Mouse (Mus musculus) thymus, adult 2 months (tissue): ENCODE results near the gene Iqch. TPM values are rescaled to one million over a fixed set of nuclear protein-coding genes. Genes with fewer than 3 reads are reported as not detected.
A peak's percentile ranks its signal among the peaks of the same experiment; 100 is the strongest.

Experiments
- DNase-seq: peaks from one replicate; pipeline ENCODE4 v3.0.0; 2021
- H3K27ac ChIP-seq: fragments of 200-500 bp; 2 replicates; pipeline ENCODE4 v1.5.1; 2012; ENCODE audit warnings: low read length, control low read depth; ENCODE audit not compliant: control insufficient read depth, insufficient read depth
- H3K27me3 ChIP-seq: fragments of 200-500 bp; 2 replicates; pipeline ENCODE4 v1.6.1; 2012; ENCODE audit warnings: mild to moderate bottlenecking, low read length, moderate library complexity, mixed read lengths; ENCODE audit not compliant: control insufficient read depth, insufficient read depth
- H3K36me3 ChIP-seq: fragments of 200-500 bp; 2 replicates; pipeline ENCODE4 v1.6.1; 2012; ENCODE audit warnings: mild to moderate bottlenecking, low read length, moderate library complexity; ENCODE audit not compliant: control insufficient read depth, insufficient read depth
- H3K4me1 ChIP-seq: fragments of 200-500 bp; replicated peaks from 2 replicates; pipeline ENCODE4 v1.6.1; 2012; ENCODE audit warnings: low read length; ENCODE audit not compliant: control insufficient read depth, insufficient read depth
- H3K4me3 ChIP-seq: fragments of 200-500 bp; 2 replicates; pipeline ENCODE4 v1.5.1; 2012; ENCODE audit warnings: mild to moderate bottlenecking, low read length, control low read depth, moderate library complexity; ENCODE audit not compliant: control insufficient read depth, insufficient read depth
- CTCF ChIP-seq: fragments of 200-500 bp; IDR thresholded peaks from 2 replicates; pipeline ENCODE4 v1.5.1; 2012; ENCODE audit warnings: mild to moderate bottlenecking, control low read depth, low read length, moderate library complexity, borderline replicate concordance; ENCODE audit not compliant: control insufficient read depth, poor library complexity, insufficient read depth; ENCODE audit errors: extremely low read depth
- POLR2A ChIP-seq: fragments of 200-500 bp; IDR thresholded peaks from 2 replicates; pipeline ENCODE4 v1.6.1; 2012; ENCODE audit warnings: mild to moderate bottlenecking, low read length, control low read depth, moderate library complexity; ENCODE audit not compliant: control insufficient read depth, poor library complexity, insufficient read depth; ENCODE audit errors: extremely low read depth
- WGBS: fragments of 180-500 bp; shearing (Covaris S2); methylation state at CpG from one replicate; pipeline ENCODE4 v1.1.7; 2018; 5-methylcytosine and 5-hydroxymethylcytosine counted together
- polyA plus RNA-seq: library from polyadenylated mRNA; depleted of rRNA; stranded (reverse); fragments of >200 nt; gene quantifications from 2 replicates; pipeline ENCODE4 v1.2.3, GENCODE M21; 2012

Iqch gene
- polyA plus RNA-seq, 1 experiment, result 0.16 TPM

- H3K27ac ChIP-seq, result no peak within 1 kb of the TSS
- H3K4me3 ChIP-seq, result peak within 1 kb of the TSS; percentile 81
- peaks cover 4% of the 10 kb centered on the region for H3K4me1 ChIP-seq
- H3K27me3 ChIP-seq, result no peaks in the 10 kb centered on the region
- DNase-seq, result peak; percentile 97
- 0 out of 2 replicates have a peak, but pooled peaks have one; percentile 44 for TF ChIP-seq CTCF
- TF ChIP-seq POLR2A, result peak; percentile 78
- no peaks in the 10 kb centered on the region for H3K36me3 ChIP-seq
- under 1% methylated on average over 74 of the region's 74 CpGs for WGBS
Measured at GRCm38 (mm10) chr9:63398611-63399462, 203.5 kb downstream of the Iqch start, which contains the start of gene 2300009A05Rik. 2300009A05Rik (minus strand) TSS chr9:63399246.

DNA sequence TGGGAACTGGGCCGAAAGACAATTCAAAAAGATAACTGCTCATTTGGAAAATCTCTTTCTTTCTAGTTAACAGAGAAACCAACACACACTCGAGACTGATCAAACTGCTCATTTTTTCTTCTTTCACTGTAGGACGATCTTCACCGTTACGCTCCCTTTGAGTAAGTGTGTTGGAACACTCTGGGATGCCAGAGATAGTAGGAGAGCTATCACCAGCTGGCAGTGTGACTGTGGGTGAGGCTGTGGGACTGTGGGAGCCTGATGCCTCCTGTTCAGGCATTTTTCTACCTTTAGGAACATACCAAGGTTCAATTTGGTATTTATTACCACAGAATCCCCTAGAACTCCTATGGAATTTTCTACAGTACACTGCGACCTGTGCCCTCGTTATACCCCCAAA, 206.7 kb downstream of the Iqch start:
- peaks cover 4% of the 10 kb centered on the region for H3K4me1 ChIP-seq
- DNase-seq, result no peak
- no peak for TF ChIP-seq POLR2A
- TF ChIP-seq CTCF, result no peak
- H3K27ac ChIP-seq, result no peak overlapping the region
- H3K27me3 ChIP-seq, result no peaks in the 10 kb centered on the region
- H3K36me3 ChIP-seq, result no peaks in the 10 kb centered on the region
- WGBS, result 94% methylated on average over 7 of the region's 7 CpGs
- no peak overlapping the region for H3K4me3 ChIP-seq

GRCm38 (mm10) chr9:63391307-63391706, 211.0 kb downstream of the Iqch start:
- no peaks in the 10 kb centered on the region for H3K27me3 ChIP-seq
- no peak for TF ChIP-seq POLR2A
- TF ChIP-seq CTCF, result no peak
- H3K4me1 ChIP-seq, result no peaks in the 10 kb centered on the region
- no peak overlapping the region for H3K27ac ChIP-seq
- 91% methylated on average over 2 of the region's 2 CpGs for WGBS
- no peak for DNase-seq
- H3K4me3 ChIP-seq, result no peak overlapping the region
- no peaks in the 10 kb centered on the region for H3K36me3 ChIP-seq

GRCm38 (mm10) chr9:63382761-63383160, 219.5 kb downstream of the Iqch start:
- H3K36me3 ChIP-seq, result no peaks in the 10 kb centered on the region
- H3K27me3 ChIP-seq, result no peaks in the 10 kb centered on the region
- WGBS, result 36% methylated on average over 4 of the region's 4 CpGs
- no peak for DNase-seq
- TF ChIP-seq CTCF (no peak), POLR2A (no peak)
- no peak overlapping the region for H3K27ac ChIP-seq
- no peak overlapping the region for H3K4me3 ChIP-seq
- no peaks in the 10 kb centered on the region for H3K4me1 ChIP-seq

DNA sequence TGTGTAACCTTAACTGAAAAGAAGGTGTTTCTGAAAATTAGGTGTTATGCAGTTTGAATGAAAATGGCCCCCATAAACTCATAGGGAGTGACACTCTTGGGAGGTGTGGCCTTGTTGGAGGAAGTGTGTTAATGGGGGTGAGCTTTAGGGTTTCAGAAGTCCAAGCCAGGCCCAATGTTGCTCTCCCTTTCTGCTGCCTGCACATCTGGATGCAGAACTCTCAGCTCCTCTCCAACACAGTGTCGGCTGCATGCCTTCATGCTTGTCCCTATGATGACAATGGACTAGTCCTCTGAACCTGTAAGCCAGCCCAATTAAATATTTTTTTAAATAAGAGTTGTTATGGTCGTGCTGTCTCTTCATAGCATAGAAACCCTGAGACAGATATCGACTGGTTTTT, 222.0 kb downstream of the Iqch start:
- TF ChIP-seq CTCF (no peak), POLR2A (no peak)
- 91% methylated on average over 3 of the region's 3 CpGs for WGBS

DNA sequence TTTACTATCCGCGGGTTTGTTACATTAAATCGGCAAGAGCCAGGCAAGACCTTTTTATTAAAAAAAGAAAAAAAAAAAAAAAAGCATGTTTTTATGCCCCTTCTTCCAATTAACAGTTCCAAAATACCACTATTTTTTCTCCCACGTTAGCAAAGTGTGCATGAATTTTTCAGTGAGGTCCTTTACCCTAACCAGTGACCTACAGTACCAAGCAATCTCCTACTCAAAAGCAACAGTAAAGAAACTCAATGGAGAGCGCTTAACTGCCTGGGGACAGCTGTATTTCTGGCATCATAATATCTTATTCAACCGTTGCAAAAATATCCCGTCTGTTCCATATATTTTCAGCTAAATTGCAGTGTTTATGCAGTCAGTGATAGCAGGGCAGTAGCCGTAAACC, 224.1 kb downstream of the Iqch start:
- H3K27ac ChIP-seq, result no peak overlapping the region
- DNase-seq, result no peak
- WGBS, result 26% methylated on average over 8 of the region's 8 CpGs
- peaks cover 9% of the 10 kb centered on the region for H3K4me1 ChIP-seq
- H3K36me3 ChIP-seq, result 0 out of 2 replicates have a peak, but pooled peaks cover 5% of the 10 kb centered on the region
- H3K27me3 ChIP-seq, result no peaks in the 10 kb centered on the region
- TF ChIP-seq CTCF, result no peak
- no peak for TF ChIP-seq POLR2A
- peak overlapping the region; percentile 66 for H3K4me3 ChIP-seq

More for the DNA sequence above, 222.0 kb downstream of the Iqch start:
- no peak for DNase-seq
- Histone ChIP-seq H3K4me3 (no peak overlapping the region), H3K27me3 (no peaks in the 10 kb centered on the region), H3K4me1 (peaks cover 9% of the 10 kb centered on the region), H3K36me3 (no peaks in the 10 kb centered on the region), H3K27ac (no peak overlapping the region)
